Mouse (Mus musculus) limb, embryonic 10.5 days (tissue): ENCODE results near the gene Cyp2f2. TPM values are rescaled to one million over a fixed set of nuclear protein-coding genes. Genes with fewer than 3 reads are reported as not detected.

Experiments
- DNase-seq: peaks from one replicate; pipeline ENCODE4 v3.0.0-alpha.2; 2017; ENCODE audit warnings: low spot score
- H3K27ac ChIP-seq: fragments of 300-500 bp; sonication (generic); 2 replicates; pipeline ENCODE4 v1.5.1; 2016; ENCODE audit warnings: mild to moderate bottlenecking
- H3K27me3 ChIP-seq: fragments of 300-500 bp; sonication (generic); 2 replicates; pipeline ENCODE4 v1.6.1; 2016; ENCODE audit warnings: low read depth, mild to moderate bottlenecking; ENCODE audit not compliant: poor library complexity, severe bottlenecking
- H3K36me3 ChIP-seq: fragments of 300-500 bp; sonication (generic); 2 replicates; pipeline ENCODE4 v1.6.1; 2016; ENCODE audit warnings: mild to moderate bottlenecking, moderate library complexity
- H3K4me1 ChIP-seq: fragments of 300-500 bp; sonication (generic); 2 replicates; pipeline ENCODE4 v1.6.1; 2016
- H3K4me3 ChIP-seq: fragments of 300-500 bp; sonication (generic); 2 replicates; pipeline ENCODE4 v1.5.1; 2016; ENCODE audit warnings: mild to moderate bottlenecking, moderate library complexity
- H3K9me3 ChIP-seq: fragments of 300-500 bp; sonication (generic); replicated peaks from 2 replicates; pipeline ENCODE4 v1.6.1; 2016; ENCODE audit warnings: mild to moderate bottlenecking
- WGBS: fragments of 180-500 bp; shearing (Covaris S2); methylation state at CpG from one replicate; pipeline ENCODE4 v1.1.7; 2016; 5-methylcytosine and 5-hydroxymethylcytosine counted together
- polyA plus RNA-seq: library from polyadenylated mRNA; unstranded; fragments of >200 nt; fragmentation: Nextera tagmentation; extraction: Ambion mirVana; gene quantifications from 2 replicates; pipeline ENCODE4 v1.2.1, GENCODE M21; 2016

Gene Cyp2f2
- not detected in 2 replicates for polyA plus RNA-seq

GRCm38 (mm10) chr7:27119676-27120075, at the start of gene Cyp2f2:
Cyp2f2 (plus strand) TSS chr7:27119909.
- peaks cover 7% of the 10 kb centered on the region; the same call in 1 of the 2 replicates for H3K4me1 ChIP-seq
- H3K9me3 ChIP-seq: no peaks in the 10 kb centered on the region
- H3K4me3 ChIP-seq: no peak within 1 kb of the TSS
- no peak within 1 kb of the TSS for H3K27ac ChIP-seq
- no peaks in the 10 kb centered on the region for H3K36me3 ChIP-seq
- DNase-seq: no peak
- no peaks in the 10 kb centered on the region for H3K27me3 ChIP-seq

GRCm38 (mm10) chr7:27078641-27079040, 41.1 kb upstream of the Cyp2f2 start:
- Histone ChIP-seq H3K4me1 (no peaks in the 10 kb centered on the region), H3K9me3 (no peaks in the 10 kb centered on the region), H3K36me3 (no peaks in the 10 kb centered on the region), H3K4me3 (no peak overlapping the region), H3K27ac (no peak overlapping the region), H3K27me3 (no peaks in the 10 kb centered on the region)
- no peak for DNase-seq
- WGBS: 84% methylated on average over 1 of the region's 1 CpGs

GRCm38 (mm10) chr7:27081625-27082024, 38.1 kb upstream of the Cyp2f2 start:
- WGBS: 58% methylated on average over 2 of the region's 2 CpGs
- H3K4me1 ChIP-seq: no peaks in the 10 kb centered on the region
- no peak overlapping the region for H3K4me3 ChIP-seq
- no peaks in the 10 kb centered on the region for H3K36me3 ChIP-seq
- DNase-seq: no peak
- H3K27ac ChIP-seq: peak overlapping the region; percentile 42; the same call in 1 of the 2 replicates
- no peaks in the 10 kb centered on the region for H3K27me3 ChIP-seq
- no peaks in the 10 kb centered on the region for H3K9me3 ChIP-seq

GRCm38 (mm10) chr7:27091039-27091438, 28.7 kb upstream of the Cyp2f2 start:
- Histone ChIP-seq H3K36me3 (no peaks in the 10 kb centered on the region), H3K4me1 (no peaks in the 10 kb centered on the region), H3K4me3 (no peak overlapping the region), H3K27me3 (no peaks in the 10 kb centered on the region), H3K27ac (no peak overlapping the region), H3K9me3 (no peaks in the 10 kb centered on the region)
- DNase-seq: peak; percentile 20
- 90% methylated on average over 4 of the region's 4 CpGs for WGBS

- H3K4me1 ChIP-seq: no peaks in the 10 kb centered on the region
- DNase-seq: peak; percentile 16
- 81% methylated on average over 7 of the region's 7 CpGs for WGBS
- H3K4me3 ChIP-seq: no peak overlapping the region
- H3K36me3 ChIP-seq: no peaks in the 10 kb centered on the region
- no peaks in the 10 kb centered on the region for H3K27me3 ChIP-seq
- H3K9me3 ChIP-seq: no peaks in the 10 kb centered on the region
- no peak overlapping the region for H3K27ac ChIP-seq
These were observed 27.5 kb upstream of the Cyp2f2 start for GRCm38 (mm10) chr7:27092038-27092703.

- DNase-seq: peak; percentile 4
- no peak overlapping the region for H3K27ac ChIP-seq
- H3K4me1 ChIP-seq: no peaks in the 10 kb centered on the region
- H3K27me3 ChIP-seq: no peaks in the 10 kb centered on the region
- H3K4me3 ChIP-seq: no peak overlapping the region
- H3K9me3 ChIP-seq: no peaks in the 10 kb centered on the region
- no peaks in the 10 kb centered on the region for H3K36me3 ChIP-seq
- 50% methylated on average over 1 of the region's 1 CpGs for WGBS
These were observed 26.8 kb upstream of the Cyp2f2 start for GRCm38 (mm10) chr7:27092882-27093281.

- no peak for DNase-seq
- Histone ChIP-seq H3K36me3 (no peaks in the 10 kb centered on the region), H3K4me1 (peaks cover 12% of the 10 kb centered on the region), H3K4me3 (peak overlapping the region; percentile 22; the same call in 1 of the 2 replicates), H3K27ac (no peak overlapping the region), H3K27me3 (no peaks in the 10 kb centered on the region), H3K9me3 (no peaks in the 10 kb centered on the region; the same call in 1 of the 2 replicates)
- WGBS: 28% methylated on average over 5 of the region's 5 CpGs
These were observed 14.8 kb upstream of the Cyp2f2 start for GRCm38 (mm10) chr7:27104882-27105281.

GRCm38 (mm10) chr7:27110327-27110726, 9.4 kb upstream of the Cyp2f2 start:
- Histone ChIP-seq H3K9me3 (no peaks in the 10 kb centered on the region; the same call in 1 of the 2 replicates), H3K27ac (no peak overlapping the region), H3K36me3 (no peaks in the 10 kb centered on the region), H3K4me1 (peaks cover 2% of the 10 kb centered on the region), H3K27me3 (no peaks in the 10 kb centered on the region), H3K4me3 (no peak overlapping the region)
- no peak for DNase-seq

- no peaks in the 10 kb centered on the region for H3K4me1 ChIP-seq
- no peak overlapping the region for H3K27ac ChIP-seq
- DNase-seq: no peak
- no peaks in the 10 kb centered on the region; the same call in 1 of the 2 replicates for H3K9me3 ChIP-seq
- no peaks in the 10 kb centered on the region for H3K36me3 ChIP-seq
- H3K27me3 ChIP-seq: no peaks in the 10 kb centered on the region
- 93% methylated on average over 1 of the region's 1 CpGs for WGBS
- no peak overlapping the region for H3K4me3 ChIP-seq
These were observed 8.7 kb upstream of the Cyp2f2 start for GRCm38 (mm10) chr7:27111038-27111437.

GRCm38 (mm10) chr7:27111987-27112386, 7.7 kb upstream of the Cyp2f2 start:
- Histone ChIP-seq H3K27ac (no peak overlapping the region), H3K4me1 (no peaks in the 10 kb centered on the region)

GRCm38 (mm10) chr7:27118033-27118511, 1.6 kb upstream of the Cyp2f2 start:
- H3K36me3 ChIP-seq: no peaks in the 10 kb centered on the region
- no peaks in the 10 kb centered on the region for H3K9me3 ChIP-seq
- H3K4me3 ChIP-seq: no peak overlapping the region
- no peaks in the 10 kb centered on the region for H3K27me3 ChIP-seq
- no peak for DNase-seq
- H3K4me1 ChIP-seq: peaks cover 7% of the 10 kb centered on the region; the same call in 1 of the 2 replicates
- 74% methylated on average over 4 of the region's 4 CpGs for WGBS
- no peak overlapping the region for H3K27ac ChIP-seq

More at GRCm38 (mm10) chr7:27111987-27112386, 7.7 kb upstream of the Cyp2f2 start:
- H3K27me3 ChIP-seq: no peaks in the 10 kb centered on the region
- no peak overlapping the region for H3K4me3 ChIP-seq
- H3K9me3 ChIP-seq: no peaks in the 10 kb centered on the region; the same call in 1 of the 2 replicates
- DNase-seq: no peak
- WGBS: 81% methylated on average over 3 of the region's 3 CpGs
- H3K36me3 ChIP-seq: no peaks in the 10 kb centered on the region

GRCm38 (mm10) chr7:27124305-27124832, 4.7 kb downstream of the Cyp2f2 start:
- Histone ChIP-seq H3K27ac (no peak overlapping the region), H3K36me3 (no peaks in the 10 kb centered on the region), H3K27me3 (no peaks in the 10 kb centered on the region), H3K9me3 (no peaks in the 10 kb centered on the region), H3K4me3 (no peak overlapping the region), H3K4me1 (0 out of 2 replicates have a peak, but pooled peaks cover 2% of the 10 kb centered on the region)
- DNase-seq: no peak
- 79% methylated on average over 5 of the region's 5 CpGs for WGBS

- no peak overlapping the region for H3K4me3 ChIP-seq
- no peak for DNase-seq
- H3K36me3 ChIP-seq: no peaks in the 10 kb centered on the region
- 0 out of 2 replicates have a peak, but pooled peaks cover 2% of the 10 kb centered on the region for H3K4me1 ChIP-seq
- H3K9me3 ChIP-seq: no peaks in the 10 kb centered on the region
- no peak overlapping the region for H3K27ac ChIP-seq
- 86% methylated on average over 4 of the region's 4 CpGs for WGBS
- no peaks in the 10 kb centered on the region for H3K27me3 ChIP-seq
These were observed 5.3 kb downstream of the Cyp2f2 start for GRCm38 (mm10) chr7:27124969-27125368.
